Mouse (Mus musculus): ENCODE measurements around the gene Hjurp. TPM values are rescaled to one million over a fixed set of nuclear protein-coding genes. Genes with fewer than 3 reads are reported as not detected.

Hjurp gene
- polyA plus RNA-seq, 1 experiment from 2014 or later: 225 TPM

GRCm38 (mm10) chr1:88263778-88264177 lies 13.7 kb downstream of the Hjurp start:
- no peak for TF ChIP-seq CTCF (IDR thresholded peaks at IDR 0.05; ENCODE audit: low read depth)
- 90% methylated on average over 5 of the region's 5 CpGs for WGBS
- Histone ChIP-seq H3K9me3 (ENCODE audit: low read depth, low read length) (no peaks in the 10 kb centered on the region), H3K9ac (no peak overlapping the region), H3K4me2 (no peak overlapping the region), H3K36me3 (ENCODE audit: insufficient read depth) (peaks cover 93% of the 10 kb centered on the region), H3K4me1 (ENCODE audit: insufficient read depth) (no peaks in the 10 kb centered on the region), H3K4me3 (ENCODE audit: low read depth, low read length) (no peak overlapping the region), H3K27ac (ENCODE audit: low read depth) (no peak overlapping the region), H3K27me3 (ENCODE audit: insufficient read depth, low read length) (no peaks in the 10 kb centered on the region)
- ATAC-seq (ENCODE audit: insufficient read depth): no peak
- DNase-seq: no peak

- no peak overlapping the region for H3K27ac ChIP-seq (ENCODE audit: low read depth)
- H3K4me1 ChIP-seq (ENCODE audit: insufficient read depth): no peaks in the 10 kb centered on the region
- no peak overlapping the region for H3K4me2 ChIP-seq
- H3K9ac ChIP-seq: no peak overlapping the region
- no peak for DNase-seq
- no peak overlapping the region for H3K4me3 ChIP-seq (ENCODE audit: low read depth, low read length)
- 71% methylated on average over 6 of the region's 6 CpGs for WGBS
- peaks cover 84% of the 10 kb centered on the region for H3K36me3 ChIP-seq (ENCODE audit: insufficient read depth)
- ATAC-seq (ENCODE audit: insufficient read depth): no peak
- no peaks in the 10 kb centered on the region for H3K27me3 ChIP-seq (ENCODE audit: insufficient read depth, low read length)
- H3K9me3 ChIP-seq (ENCODE audit: low read depth, low read length): no peaks in the 10 kb centered on the region
- TF ChIP-seq CTCF (IDR thresholded peaks at IDR 0.05; ENCODE audit: low read depth): no peak
Measured at GRCm38 (mm10) chr1:88262961-88263360, 14.5 kb downstream of the Hjurp start.

DNA sequence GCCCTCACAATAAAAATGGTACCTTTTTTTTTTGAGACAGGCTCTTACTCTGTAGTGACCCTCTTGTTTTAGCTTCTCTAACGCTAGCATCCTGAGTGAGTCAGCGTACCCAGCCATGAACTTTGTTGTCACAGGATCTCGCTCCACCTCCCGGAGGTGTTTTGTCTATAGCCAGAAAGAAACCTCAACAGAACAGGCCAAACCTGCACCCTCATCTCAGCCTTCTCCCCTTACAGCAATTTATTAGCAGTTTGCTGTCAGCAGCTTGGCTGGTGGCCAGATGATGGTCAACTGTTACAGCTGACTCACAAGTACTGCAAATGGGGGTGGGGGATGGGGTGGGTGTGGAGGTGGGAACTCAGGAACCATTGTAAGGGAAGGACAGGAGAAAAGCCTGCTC lies 15.2 kb downstream of the Hjurp start:
- ATAC-seq (ENCODE audit: insufficient read depth) (peak; percentile 1; the same call in 1 of the 2 replicates), DNase-seq (peak; percentile 81)
- H3K27ac ChIP-seq (ENCODE audit: low read depth): no peak overlapping the region
- no peak overlapping the region for H3K4me2 ChIP-seq
- 67% methylated on average over 4 of the region's 4 CpGs for WGBS
- H3K4me1 ChIP-seq (ENCODE audit: insufficient read depth): no peaks in the 10 kb centered on the region
- H3K36me3 ChIP-seq (ENCODE audit: insufficient read depth): peaks cover 77% of the 10 kb centered on the region
- no peak overlapping the region for H3K9ac ChIP-seq
- H3K9me3 ChIP-seq (ENCODE audit: low read depth, low read length): peaks cover 4% of the 10 kb centered on the region; the same call in 1 of the 2 replicates
- no peaks in the 10 kb centered on the region for H3K27me3 ChIP-seq (ENCODE audit: insufficient read depth, low read length)
- H3K4me3 ChIP-seq (ENCODE audit: low read depth, low read length): no peak overlapping the region
- no peak for TF ChIP-seq CTCF (IDR thresholded peaks at IDR 0.05; ENCODE audit: low read depth)

DNA sequence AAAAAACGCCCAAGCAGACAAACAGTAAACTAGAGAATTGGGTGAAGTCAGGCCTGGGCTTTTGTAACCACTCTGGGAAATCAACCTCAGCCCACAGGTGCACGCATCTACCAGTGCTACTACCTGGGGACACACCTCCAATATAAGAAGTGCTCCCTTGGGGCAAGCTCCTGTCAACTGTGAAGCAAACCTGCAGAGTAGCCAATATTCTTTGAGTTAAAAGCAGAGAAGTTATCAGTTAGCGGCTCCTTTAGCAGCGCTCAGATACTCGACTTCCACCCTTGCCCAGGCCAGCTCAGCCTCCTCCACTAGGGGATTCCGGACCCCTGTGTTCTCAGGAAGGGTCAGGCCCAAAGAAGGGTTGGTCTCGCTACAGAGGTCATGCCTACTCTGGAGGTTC lies 15.7 kb downstream of the Hjurp start:
- Histone ChIP-seq H3K4me2 (no peak overlapping the region), H3K9me3 (ENCODE audit: low read depth, low read length) (peaks cover 6% of the 10 kb centered on the region; the same call in 1 of the 2 replicates), H3K27ac (ENCODE audit: low read depth) (no peak overlapping the region), H3K36me3 (ENCODE audit: insufficient read depth) (peaks cover 72% of the 10 kb centered on the region), H3K4me3 (ENCODE audit: low read depth, low read length) (no peak overlapping the region), H3K9ac (no peak overlapping the region), H3K27me3 (ENCODE audit: insufficient read depth, low read length) (no peaks in the 10 kb centered on the region), H3K4me1 (ENCODE audit: insufficient read depth) (no peaks in the 10 kb centered on the region)
- ATAC-seq (ENCODE audit: insufficient read depth): peak; percentile 1; the same call in 1 of the 2 replicates
- no peak for DNase-seq
- TF ChIP-seq CTCF (IDR thresholded peaks at IDR 0.05; ENCODE audit: low read depth): no peak
- 83% methylated on average over 7 of the region's 7 CpGs for WGBS

DNA sequence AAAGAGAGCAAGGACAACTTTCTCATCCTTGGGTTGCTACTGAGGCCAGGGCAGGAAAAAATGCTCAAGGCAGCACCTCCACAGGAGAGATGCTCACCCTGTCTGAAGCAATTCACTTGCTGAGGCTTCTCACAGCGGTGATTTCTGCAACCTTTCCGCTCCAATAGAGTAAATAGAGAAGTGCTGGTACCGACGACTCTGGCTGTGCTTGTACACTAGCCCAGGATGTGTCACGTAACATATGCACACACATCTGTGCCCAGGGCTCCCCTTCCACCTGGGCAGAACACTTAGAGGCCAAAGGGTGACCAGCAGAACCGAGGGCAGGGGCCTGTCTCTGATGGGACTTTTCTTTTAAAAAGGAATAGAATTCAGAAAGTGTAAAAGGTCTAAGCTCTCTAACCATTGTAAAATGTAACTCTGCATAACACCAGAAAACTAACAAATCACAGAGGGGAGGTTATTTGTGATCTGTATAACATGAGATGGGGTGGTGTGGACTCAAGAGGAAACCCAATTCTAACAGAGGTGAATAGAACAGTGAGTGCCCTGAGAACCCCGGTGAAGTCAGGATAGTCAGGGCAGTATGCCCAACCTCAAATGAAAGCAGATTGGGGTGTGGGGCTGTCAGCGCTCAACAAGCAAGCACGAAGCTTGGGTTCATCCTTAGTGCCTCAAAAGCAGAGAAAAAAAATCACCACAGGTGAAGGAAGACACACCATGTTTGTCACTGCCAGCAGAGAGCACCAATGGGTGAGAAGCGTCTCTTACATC lies 16.6 kb downstream of the Hjurp start:
- TF ChIP-seq CTCF (IDR thresholded peaks at IDR 0.05; ENCODE audit: low read depth): no peak
- Histone ChIP-seq H3K9me3 (ENCODE audit: low read depth, low read length) (peaks cover 13% of the 10 kb centered on the region), H3K27ac (ENCODE audit: low read depth) (no peak overlapping the region), H3K9ac (no peak overlapping the region), H3K27me3 (ENCODE audit: insufficient read depth, low read length) (no peaks in the 10 kb centered on the region), H3K36me3 (ENCODE audit: insufficient read depth) (peaks cover 63% of the 10 kb centered on the region), H3K4me3 (ENCODE audit: low read depth, low read length) (no peak overlapping the region), H3K4me1 (ENCODE audit: insufficient read depth) (no peaks in the 10 kb centered on the region), H3K4me2 (no peak overlapping the region)
- 79% methylated on average over 10 of the region's 10 CpGs for WGBS
- DNase-seq: no peak
- no peak for ATAC-seq (ENCODE audit: insufficient read depth)

DNA sequence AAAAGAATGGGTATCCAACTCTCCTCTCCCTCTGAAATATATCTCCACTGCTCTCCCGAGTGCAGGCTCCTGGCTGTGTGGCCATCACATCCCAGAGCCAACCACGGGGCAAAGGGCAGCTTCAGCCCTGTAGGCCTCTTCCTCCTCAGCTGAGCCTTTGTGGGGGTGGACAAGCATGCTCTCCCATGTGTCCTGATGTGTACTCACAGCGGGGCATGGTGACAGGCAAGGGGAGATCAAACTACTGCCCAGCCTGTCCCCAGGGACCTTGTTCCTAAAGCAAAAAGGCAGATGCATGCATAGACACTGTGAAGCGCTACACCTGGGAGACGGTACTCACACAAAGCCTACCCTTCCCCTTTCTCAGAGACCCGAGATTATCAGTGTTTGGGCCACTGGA lies 17.3 kb downstream of the Hjurp start:
- H3K4me2 ChIP-seq: no peak overlapping the region
- peaks cover 56% of the 10 kb centered on the region for H3K36me3 ChIP-seq (ENCODE audit: insufficient read depth)
- H3K9ac ChIP-seq: no peak overlapping the region
- DNase-seq (no peak), ATAC-seq (ENCODE audit: insufficient read depth) (peak; percentile 18)
- no peaks in the 10 kb centered on the region for H3K27me3 ChIP-seq (ENCODE audit: insufficient read depth, low read length)
- no peaks in the 10 kb centered on the region for H3K4me1 ChIP-seq (ENCODE audit: insufficient read depth)
- no peak overlapping the region for H3K27ac ChIP-seq (ENCODE audit: low read depth)
- H3K4me3 ChIP-seq (ENCODE audit: low read depth, low read length): no peak overlapping the region
- TF ChIP-seq CTCF (IDR thresholded peaks at IDR 0.05; ENCODE audit: low read depth): no peak
- WGBS: 72% methylated on average over 6 of the region's 6 CpGs
- peaks cover 20% of the 10 kb centered on the region for H3K9me3 ChIP-seq (ENCODE audit: low read depth, low read length)

DNA sequence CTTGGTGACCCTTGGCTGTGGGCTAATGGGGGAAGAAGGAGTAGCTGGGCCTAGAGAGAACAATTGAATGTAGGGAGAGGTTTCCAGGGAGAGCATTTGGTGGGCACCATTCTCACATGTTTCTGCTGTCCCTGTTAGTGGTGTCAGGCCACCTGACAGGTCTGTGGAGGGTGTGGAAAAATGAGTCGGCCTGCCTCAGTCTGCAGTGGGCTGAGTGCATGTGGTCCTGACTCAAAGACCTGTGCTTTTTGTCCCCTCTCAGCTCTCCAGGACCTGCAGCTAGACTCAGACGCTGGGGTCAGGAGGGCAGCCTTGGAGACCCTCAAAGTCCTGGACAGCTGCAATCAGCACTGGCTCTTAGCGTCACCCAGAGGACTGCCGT lies 17.8 kb downstream of the Hjurp start:
- H3K4me2 ChIP-seq: no peak overlapping the region
- WGBS: 65% methylated on average over 4 of the region's 4 CpGs
- no peak overlapping the region for H3K9ac ChIP-seq
- ATAC-seq (ENCODE audit: insufficient read depth) (peak; percentile 15; the same call in 1 of the 2 replicates), DNase-seq (no peak)
- TF ChIP-seq CTCF (IDR thresholded peaks at IDR 0.05; ENCODE audit: low read depth): no peak
- no peaks in the 10 kb centered on the region for H3K27me3 ChIP-seq (ENCODE audit: insufficient read depth, low read length)
- H3K9me3 ChIP-seq (ENCODE audit: low read depth, low read length): peaks cover 25% of the 10 kb centered on the region
- peaks cover 51% of the 10 kb centered on the region for H3K36me3 ChIP-seq (ENCODE audit: insufficient read depth)
- H3K27ac ChIP-seq (ENCODE audit: low read depth): no peak overlapping the region
- H3K4me1 ChIP-seq (ENCODE audit: insufficient read depth): no peaks in the 10 kb centered on the region
- no peak overlapping the region for H3K4me3 ChIP-seq (ENCODE audit: low read depth, low read length)

Data from lung, embryonic 14.5 days (tissue).